Mouse (Mus musculus): ENCODE measurements around the gene Dnali1.

The Dnali1 gene

DNA sequence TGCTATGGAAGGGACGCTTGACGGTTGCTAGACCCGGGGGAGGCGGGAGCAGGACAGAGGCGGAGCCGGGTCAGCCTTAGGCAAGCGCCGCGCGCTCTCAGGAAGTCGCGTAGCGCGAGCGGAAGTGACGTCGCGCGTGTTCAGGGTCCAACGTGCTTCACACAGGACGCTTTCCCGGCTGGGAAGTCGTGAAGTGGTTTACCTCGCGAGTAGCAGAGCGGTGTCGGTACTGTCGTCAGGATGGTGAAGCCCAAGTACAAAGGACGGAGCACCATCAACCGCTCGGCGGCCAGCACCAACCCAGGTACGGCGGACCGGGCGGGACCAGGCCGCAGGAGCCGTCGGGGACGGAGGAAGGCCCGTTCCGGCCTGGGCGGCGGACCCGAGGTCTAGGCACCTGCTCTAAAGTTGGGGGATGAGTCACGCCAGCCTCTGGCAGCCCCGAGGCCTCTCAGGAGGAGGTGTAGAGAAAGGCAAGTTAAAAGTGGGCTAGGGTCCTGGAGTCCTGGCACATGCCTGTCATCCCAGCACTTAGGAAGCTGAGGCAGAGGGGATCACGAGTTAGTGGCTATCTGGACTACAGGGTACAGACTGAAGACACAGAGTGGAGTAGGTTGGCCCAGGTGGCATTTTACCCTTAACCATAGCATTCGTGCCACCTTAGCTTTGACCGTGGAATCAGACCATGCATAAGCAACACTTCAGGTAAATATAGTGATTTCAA lies 35.5 kb downstream of the Dnali1 start:
- peak; percentile 96 to 97 for DNase-seq

DNA sequence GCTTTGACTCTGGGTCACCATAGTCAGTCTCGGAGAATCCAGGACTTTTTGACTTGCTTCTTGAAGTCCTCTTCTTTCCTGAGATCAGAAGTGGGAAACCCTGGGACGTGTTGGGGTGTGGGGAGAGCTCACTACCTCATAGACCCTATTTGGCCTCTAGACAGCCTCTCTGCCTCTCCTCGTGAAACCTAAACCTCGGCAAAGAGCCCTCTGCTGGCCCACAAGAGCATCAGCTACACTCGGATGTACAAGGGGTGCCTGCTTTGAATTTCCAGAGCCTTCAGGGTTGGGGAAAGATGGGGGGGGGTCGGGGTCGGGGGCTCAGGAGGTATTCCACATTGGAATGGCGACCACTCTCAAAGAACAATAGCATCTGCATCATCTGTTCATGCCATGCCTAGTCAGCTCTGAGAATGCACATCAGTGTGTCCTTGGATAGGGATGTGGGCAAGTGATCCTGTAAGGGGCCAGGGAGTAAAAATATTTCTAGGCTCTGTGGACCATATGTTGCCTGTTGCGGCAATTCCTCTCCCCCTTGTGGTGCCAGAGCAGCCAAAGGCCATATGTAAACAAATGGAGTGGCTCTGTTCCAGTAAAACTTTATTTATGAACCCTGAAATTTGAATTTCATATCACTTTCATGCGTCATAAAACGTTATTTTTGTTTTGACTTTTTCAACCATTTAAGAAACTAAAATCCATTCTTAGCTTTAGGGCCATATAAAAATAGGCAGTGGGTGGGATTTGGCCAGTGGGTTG lies 44.5 kb downstream of the Dnali1 start:
- DNase-seq: no peak

DNA sequence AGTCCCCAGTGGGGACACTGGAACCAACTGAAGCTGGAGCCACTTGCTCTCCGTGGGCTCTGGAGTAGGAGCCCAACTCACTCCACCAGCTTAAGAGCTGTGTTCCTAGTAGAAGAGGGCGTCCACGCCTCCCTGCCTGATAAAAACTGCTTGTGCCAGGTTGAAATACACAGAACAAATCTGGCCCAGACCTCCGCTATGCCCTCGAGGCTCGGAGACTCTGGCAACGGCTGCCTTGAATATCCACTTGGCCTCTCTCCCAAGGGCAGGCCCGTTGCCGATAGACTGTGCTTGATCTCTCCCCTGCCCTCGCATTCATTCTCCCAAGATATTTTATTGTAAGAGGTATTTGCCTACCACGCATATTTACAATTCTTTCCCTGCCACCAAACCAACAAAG lies 48.1 kb downstream of the Dnali1 start:
- DNase-seq: no peak

DNA sequence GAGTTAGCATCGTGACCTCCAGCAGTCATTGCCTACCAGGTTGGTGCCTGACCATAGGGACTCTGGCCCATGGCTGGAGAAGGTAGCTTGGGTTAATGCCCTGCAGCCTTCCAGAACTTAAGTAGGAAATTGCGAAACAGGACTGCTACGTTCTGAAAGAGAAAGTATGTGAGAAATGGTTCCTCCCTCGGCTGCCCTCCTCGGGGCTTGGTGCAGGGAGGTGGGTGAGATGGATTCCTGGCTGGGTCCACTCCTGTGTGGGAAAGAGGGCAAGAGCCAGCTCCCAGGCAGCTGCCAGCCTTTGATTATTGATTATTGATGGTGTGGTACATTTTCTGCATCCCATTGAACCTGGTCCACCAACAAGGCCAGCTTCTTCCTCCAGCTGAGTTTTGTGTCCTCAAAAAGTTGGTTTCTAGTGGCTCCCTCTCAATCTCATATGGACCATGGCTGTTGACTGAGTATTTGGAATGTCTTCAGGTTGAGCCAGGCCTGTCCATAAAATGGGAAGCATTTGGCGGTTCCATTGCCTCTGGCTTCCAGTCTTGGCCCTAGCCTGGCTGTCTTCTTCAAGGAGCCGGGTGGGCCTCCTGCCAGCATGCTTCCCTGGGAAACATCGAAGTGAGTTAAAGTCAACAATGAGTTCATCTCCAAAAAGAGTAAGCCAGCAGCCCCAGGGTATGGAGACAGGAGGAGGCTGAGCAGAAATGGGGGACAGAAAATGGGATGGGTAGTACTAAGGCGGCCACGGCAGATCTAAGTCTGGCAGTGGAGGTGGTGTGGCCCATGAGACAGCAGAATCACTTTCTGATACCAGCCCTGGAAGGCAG lies 49.5 kb downstream of the Dnali1 start, which contains the start of gene Gnl2:
Gene Gnl2 (plus strand): TSS at position 780 of the 830 bp plus-strand sequence.
- DNase-seq: no peak

DNA sequence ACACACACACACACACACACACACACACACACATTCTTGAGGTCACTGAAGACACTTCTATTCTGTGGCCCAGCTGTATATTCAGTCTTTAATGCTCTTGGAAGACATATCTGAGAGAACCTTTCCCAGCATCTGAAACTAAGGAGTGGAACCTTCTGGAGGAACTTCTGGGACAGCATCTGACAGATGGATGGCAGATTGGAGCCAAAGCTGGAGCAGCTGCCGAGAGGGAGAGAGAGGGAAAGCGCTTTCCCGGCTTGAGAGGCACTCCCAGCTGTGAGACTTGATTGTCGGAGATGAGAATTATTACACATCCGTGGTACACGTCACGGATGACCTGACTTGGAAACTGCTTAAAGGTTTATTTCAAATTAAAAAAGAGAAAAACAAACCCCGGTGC lies 56.8 kb downstream of the Dnali1 start:
- DNase-seq: no peak

DNA sequence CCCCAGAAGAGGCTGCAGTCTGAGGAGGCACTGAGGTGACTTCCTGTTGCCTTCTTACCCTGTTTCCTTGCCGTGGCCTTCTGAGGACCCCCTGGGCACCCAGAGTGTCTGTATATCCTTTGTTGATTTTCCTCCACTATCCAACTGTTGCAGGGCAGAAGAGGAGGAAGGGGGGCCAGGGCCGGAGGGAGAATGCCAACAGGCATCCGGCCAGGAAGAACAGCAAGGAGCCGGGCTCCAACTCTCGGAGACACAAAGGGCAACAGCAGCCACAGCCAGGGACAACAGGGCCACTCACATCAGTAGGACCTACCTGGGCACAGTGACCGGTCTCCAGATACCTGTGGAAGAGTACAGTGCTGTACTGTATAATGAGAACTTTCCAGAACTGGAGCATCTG lies 57.3 kb downstream of the Dnali1 start:
- no peak for DNase-seq

DNA sequence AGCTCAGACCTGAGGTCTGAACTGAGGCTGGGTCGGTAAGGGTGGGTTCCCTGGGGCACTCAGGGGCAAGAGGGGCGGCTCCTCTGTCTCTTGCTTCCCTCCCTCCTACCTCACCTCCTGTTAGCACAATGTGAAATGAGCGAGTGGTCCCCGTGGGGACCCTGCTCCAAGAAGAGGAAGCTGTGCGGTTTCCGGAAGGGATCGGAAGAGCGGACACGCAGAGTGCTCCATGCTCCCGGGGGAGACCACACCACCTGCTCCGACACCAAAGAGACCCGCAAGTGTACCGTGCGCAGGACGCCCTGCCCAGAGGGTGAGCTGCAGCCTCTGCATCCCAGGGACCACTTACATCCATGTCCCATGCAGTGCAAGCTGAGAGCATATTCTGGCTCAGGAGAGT lies 58.0 kb downstream of the Dnali1 start:
- no peak for DNase-seq

Data from kidney, postnatal 25 days (tissue).